Mouse (Mus musculus) liver, embryonic 15.5 days (tissue): ENCODE data around the gene Gm8439. TPM values are rescaled to one million over a fixed set of nuclear protein-coding genes. Genes with fewer than 3 reads are reported as not detected.

ENCODE experiments used
- ATAC-seq: fragments of 200-750 bp; cut with Nextera tagmentation; 2 replicates; pipeline ENCODE4 v1.8.0; 2017; ENCODE audit warnings: moderate number of reproducible peaks, mild to moderate bottlenecking, moderate library complexity; ENCODE audit not compliant: insufficient read depth
- H3K27ac ChIP-seq: fragments of 300-500 bp; sonication (generic); replicated peaks from 2 replicates; pipeline ENCODE4 v1.5.1; 2015; ENCODE audit warnings: mild to moderate bottlenecking, inconsistent platforms
- H3K27me3 ChIP-seq: fragments of 300-500 bp; sonication (generic); 2 replicates; pipeline ENCODE4 v1.6.1; 2015; ENCODE audit warnings: mild to moderate bottlenecking, inconsistent platforms
- H3K36me3 ChIP-seq: fragments of 300-500 bp; sonication (generic); replicated peaks from 2 replicates; pipeline ENCODE4 v1.6.1; 2015; ENCODE audit warnings: moderate library complexity, mild to moderate bottlenecking, inconsistent platforms
- H3K4me1 ChIP-seq: fragments of 300-500 bp; sonication (generic); replicated peaks from 2 replicates; pipeline ENCODE4 v1.6.1; 2015; ENCODE audit warnings: inconsistent platforms
- H3K4me2 ChIP-seq: fragments of 300-500 bp; sonication (generic); 2 replicates; pipeline ENCODE4 v1.6.1; 2015; ENCODE audit warnings: moderate library complexity, mild to moderate bottlenecking, inconsistent platforms
- H3K4me3 ChIP-seq: fragments of 300-500 bp; sonication (generic); replicated peaks from 2 replicates; pipeline ENCODE4 v1.5.1; 2015; ENCODE audit warnings: mild to moderate bottlenecking, inconsistent platforms
- H3K9ac ChIP-seq: fragments of 300-500 bp; sonication (generic); 2 replicates; pipeline ENCODE4 v1.6.1; 2015; ENCODE audit warnings: moderate library complexity, mild to moderate bottlenecking, inconsistent platforms
- H3K9me3 ChIP-seq: fragments of 300-500 bp; sonication (generic); replicated peaks from 2 replicates; pipeline ENCODE4 v1.6.1; 2016; ENCODE audit warnings: inconsistent platforms
- WGBS: fragments of 180-500 bp; shearing (Covaris S2); methylation state at CpG from one replicate; pipeline ENCODE4 v1.1.7; 2015; ENCODE audit warnings: mixed read lengths; ENCODE audit not compliant: insufficient replicate concordance; 5-methylcytosine and 5-hydroxymethylcytosine counted together
- polyA plus RNA-seq: library from polyadenylated mRNA; unstranded; fragments of >200 nt; fragmentation: Nextera tagmentation; extraction: Ambion mirVana; gene quantifications from 2 replicates; pipeline ENCODE4 v1.2.1, GENCODE M21; 2015

The Gm8439 gene
- polyA plus RNA-seq, 1 experiment from 2014 or later = not detected

- ATAC-seq = peak; percentile 32; the same call in 1 of the 2 replicates
- Histone ChIP-seq H3K36me3 (no peaks in the 10 kb centered on the region), H3K9me3 (no peaks in the 10 kb centered on the region), H3K4me1 (peaks cover 44% of the 10 kb centered on the region), H3K9ac (no peak overlapping the region), H3K27me3 (no peaks in the 10 kb centered on the region), H3K4me2 (no peak overlapping the region), H3K27ac (peak overlapping the region; percentile 31), H3K4me3 (no peak overlapping the region)
- 25% methylated on average over 9 of the region's 9 CpGs for WGBS
Observed at GRCm38 (mm10) chr4:120612304-120613080, 23.9 kb downstream of the Gm8439 start.

DNA sequence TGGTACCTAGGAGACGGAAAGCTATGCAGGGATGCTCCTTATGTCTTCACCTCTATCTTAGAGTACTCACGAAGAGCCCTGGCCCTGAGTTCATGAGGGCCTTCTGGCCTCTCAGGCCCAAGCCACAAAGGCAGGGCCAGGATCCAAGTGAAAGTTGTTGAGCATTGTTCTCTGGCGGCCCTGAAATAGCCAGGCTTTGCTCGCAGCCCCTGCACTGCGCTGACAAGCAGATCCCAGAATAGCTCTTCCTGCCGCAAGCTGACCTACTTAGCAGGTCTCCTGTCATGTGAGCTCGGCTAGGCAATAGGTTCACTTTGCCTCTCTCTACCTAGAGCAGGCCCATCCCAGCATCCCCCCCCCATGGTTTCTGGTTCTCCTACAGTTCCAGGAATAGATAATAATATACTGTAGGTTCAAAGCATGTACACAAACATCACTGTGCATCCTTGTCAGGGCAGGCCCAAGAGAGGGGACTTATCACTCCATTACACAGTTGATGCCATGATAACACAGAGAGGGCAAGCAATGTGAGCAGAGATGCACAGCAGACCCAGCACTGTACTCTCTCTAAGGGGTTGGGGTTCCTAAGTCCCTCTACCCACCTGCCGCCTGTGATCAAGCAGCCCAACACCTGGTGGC, 25.3 kb downstream of the Gm8439 start:
- Histone ChIP-seq H3K4me2 (no peak overlapping the region), H3K9me3 (no peaks in the 10 kb centered on the region), H3K27me3 (no peaks in the 10 kb centered on the region), H3K9ac (no peak overlapping the region), H3K36me3 (no peaks in the 10 kb centered on the region), H3K4me3 (no peak overlapping the region), H3K4me1 (peaks cover 48% of the 10 kb centered on the region), H3K27ac (peak overlapping the region; percentile 56)
- 46% methylated on average over 8 of the region's 8 CpGs for WGBS
- ATAC-seq = peak; percentile 58

- Histone ChIP-seq H3K27ac (peak overlapping the region; percentile 56; the same call in 1 of the 2 replicates), H3K36me3 (no peaks in the 10 kb centered on the region), H3K4me1 (peaks cover 54% of the 10 kb centered on the region), H3K9me3 (no peaks in the 10 kb centered on the region), H3K9ac (no peak overlapping the region), H3K27me3 (no peaks in the 10 kb centered on the region), H3K4me3 (no peak overlapping the region), H3K4me2 (no peak overlapping the region)
- 61% methylated on average over 9 of the region's 9 CpGs for WGBS
- ATAC-seq = no peak
Observed at GRCm38 (mm10) chr4:120614644-120615043, 26.1 kb downstream of the Gm8439 start.

GRCm38 (mm10) chr4:120615528-120616081, 27.1 kb downstream of the Gm8439 start:
- H3K4me1 ChIP-seq = peaks cover 62% of the 10 kb centered on the region
- H3K9me3 ChIP-seq = no peaks in the 10 kb centered on the region
- no peaks in the 10 kb centered on the region for H3K27me3 ChIP-seq
- H3K9ac ChIP-seq = no peak overlapping the region
- H3K27ac ChIP-seq = no peak overlapping the region
- no peak for ATAC-seq
- 63% methylated on average over 10 of the region's 10 CpGs for WGBS
- no peak overlapping the region for H3K4me3 ChIP-seq
- no peaks in the 10 kb centered on the region for H3K36me3 ChIP-seq
- H3K4me2 ChIP-seq = no peak overlapping the region

DNA sequence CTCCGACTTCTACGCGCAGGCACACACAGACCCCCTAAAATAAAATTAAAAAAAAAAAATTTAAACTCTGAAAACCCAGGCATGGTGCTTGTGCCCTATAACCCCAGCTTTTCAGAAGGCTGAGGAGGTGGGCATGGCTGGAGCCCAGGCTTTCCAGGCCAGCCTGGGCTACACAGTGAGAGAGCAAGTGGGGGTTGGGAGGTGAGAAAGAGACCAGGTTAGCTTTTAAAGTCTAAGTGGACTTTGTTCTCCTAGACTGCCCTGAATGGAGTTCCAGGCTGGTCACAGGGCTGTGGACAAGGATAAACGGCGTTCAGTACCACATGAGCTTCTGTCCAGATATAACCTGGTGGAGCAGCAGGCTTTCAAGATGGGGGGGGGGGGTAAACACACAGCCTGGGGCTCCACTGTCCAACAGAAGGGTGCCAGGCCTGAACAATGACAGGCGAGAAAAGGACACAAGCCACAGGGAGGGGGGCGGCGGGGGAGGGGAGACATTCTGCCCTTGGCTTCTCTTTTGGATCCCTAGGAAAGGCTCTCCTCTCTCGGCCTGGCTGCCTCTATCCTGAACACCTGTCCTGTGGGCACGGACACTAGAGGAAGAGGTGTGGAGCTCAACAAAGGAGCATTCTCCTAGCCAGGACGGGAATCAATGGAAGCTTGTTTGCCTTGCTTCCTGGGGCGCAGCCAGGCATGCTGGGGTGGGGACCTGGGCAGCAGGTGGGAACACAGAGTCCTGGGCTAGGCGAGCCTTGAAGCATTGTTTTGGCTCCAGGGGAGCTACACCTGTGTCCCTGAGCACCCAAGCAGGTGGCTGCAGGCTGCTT, 27.9 kb downstream of the Gm8439 start:
- Histone ChIP-seq H3K27ac (no peak overlapping the region), H3K4me3 (no peak overlapping the region), H3K4me1 (peaks cover 62% of the 10 kb centered on the region), H3K4me2 (no peak overlapping the region), H3K27me3 (no peaks in the 10 kb centered on the region), H3K9ac (no peak overlapping the region), H3K9me3 (no peaks in the 10 kb centered on the region), H3K36me3 (no peaks in the 10 kb centered on the region)
- 72% methylated on average over 13 of the region's 13 CpGs for WGBS
- ATAC-seq = no peak

DNA sequence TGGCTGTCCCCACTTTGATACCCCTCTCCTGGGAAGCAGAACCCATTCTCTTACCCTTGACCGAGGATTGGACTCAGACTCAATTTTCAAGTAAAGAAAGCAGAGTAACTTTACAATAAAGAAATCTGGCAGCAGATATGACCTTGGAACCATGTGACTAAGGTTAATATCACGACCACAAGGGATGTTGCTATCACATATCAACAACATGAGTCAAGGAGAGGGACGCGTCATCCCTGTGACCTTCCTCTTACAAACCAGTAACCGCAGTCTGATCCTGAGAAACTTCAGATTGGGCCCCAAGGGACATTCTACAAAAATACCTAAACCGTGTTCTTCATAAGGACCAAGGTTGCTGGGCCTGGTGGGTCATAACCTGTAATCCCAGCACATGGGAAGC, 39.2 kb downstream of the Gm8439 start:
- no peaks in the 10 kb centered on the region for H3K9me3 ChIP-seq
- no peaks in the 10 kb centered on the region for H3K36me3 ChIP-seq
- no peaks in the 10 kb centered on the region for H3K27me3 ChIP-seq
- H3K4me2 ChIP-seq = no peak overlapping the region
- H3K9ac ChIP-seq = no peak overlapping the region
- peaks cover 60% of the 10 kb centered on the region for H3K4me1 ChIP-seq
- 52% methylated on average over 6 of the region's 6 CpGs for WGBS
- H3K27ac ChIP-seq = no peak overlapping the region
- ATAC-seq = no peak
- no peak overlapping the region for H3K4me3 ChIP-seq

DNA sequence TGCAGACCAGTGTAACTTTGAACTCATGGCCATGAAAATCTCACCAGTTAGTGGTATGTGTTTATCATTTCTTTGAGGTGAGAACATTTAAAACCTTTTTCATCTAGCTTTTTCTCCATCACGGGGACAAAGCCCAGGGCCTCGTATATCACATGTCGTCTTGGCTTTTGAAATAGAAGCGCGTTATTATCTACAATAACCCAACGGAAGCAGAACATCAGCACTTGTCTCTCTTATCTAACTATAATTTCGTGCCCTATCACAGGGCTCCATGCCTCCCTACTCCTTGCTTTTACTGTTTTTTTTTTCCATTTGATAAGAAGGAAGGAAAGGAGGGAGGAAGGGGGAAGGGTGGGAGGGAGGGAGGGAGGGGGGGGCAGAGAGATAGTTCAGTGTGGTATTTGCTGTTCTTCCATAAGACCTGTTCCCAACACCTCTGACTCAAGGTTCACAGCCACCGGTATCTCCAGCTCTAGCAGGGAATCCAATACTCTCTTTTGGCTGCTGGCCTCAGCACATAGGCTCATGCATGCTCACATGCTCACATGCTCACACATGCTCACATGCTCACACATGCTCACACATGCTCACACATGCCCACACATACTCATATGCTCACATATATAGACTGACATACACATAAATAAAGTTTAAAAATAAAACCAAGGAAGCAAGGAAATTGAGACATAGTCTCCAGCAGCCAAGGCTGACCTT, 41.8 kb downstream of the Gm8439 start:
- H3K9ac ChIP-seq = no peak overlapping the region
- no peaks in the 10 kb centered on the region for H3K36me3 ChIP-seq
- peak overlapping the region; percentile 91 for H3K27ac ChIP-seq
- peak overlapping the region; percentile 16; the same call in 1 of the 2 replicates for H3K4me2 ChIP-seq
- 10% methylated on average over 8 of the region's 8 CpGs for WGBS
- no peak overlapping the region for H3K4me3 ChIP-seq
- H3K9me3 ChIP-seq = no peaks in the 10 kb centered on the region
- peaks cover 80% of the 10 kb centered on the region for H3K4me1 ChIP-seq
- no peaks in the 10 kb centered on the region for H3K27me3 ChIP-seq
- peak; percentile 72 for ATAC-seq

GRCm38 (mm10) chr4:120631828-120632227, 43.3 kb downstream of the Gm8439 start:
- Histone ChIP-seq H3K4me2 (peak overlapping the region; percentile 46), H3K9ac (peak overlapping the region; percentile 28), H3K27me3 (no peaks in the 10 kb centered on the region), H3K4me3 (0 out of 2 replicates have a peak overlapping the region, but pooled peaks have one; percentile 6), H3K36me3 (no peaks in the 10 kb centered on the region), H3K27ac (peak overlapping the region; percentile 91), H3K4me1 (peaks cover 69% of the 10 kb centered on the region), H3K9me3 (no peaks in the 10 kb centered on the region)
- WGBS = 15% methylated on average over 6 of the region's 6 CpGs
- peak; percentile 90 for ATAC-seq

- H3K4me2 ChIP-seq = no peak overlapping the region
- H3K36me3 ChIP-seq = no peaks in the 10 kb centered on the region
- 76% methylated on average over 2 of the region's 2 CpGs for WGBS
- no peak overlapping the region for H3K9ac ChIP-seq
- H3K27me3 ChIP-seq = no peaks in the 10 kb centered on the region
- no peak for ATAC-seq
- H3K4me1 ChIP-seq = peaks cover 44% of the 10 kb centered on the region
- no peak overlapping the region for H3K4me3 ChIP-seq
- no peak overlapping the region; the same call in 1 of the 2 replicates for H3K27ac ChIP-seq
- no peaks in the 10 kb centered on the region for H3K9me3 ChIP-seq
Observed at GRCm38 (mm10) chr4:120635351-120635750, 46.8 kb downstream of the Gm8439 start.

- Histone ChIP-seq H3K4me3 (no peak overlapping the region), H3K27me3 (peaks cover 8% of the 10 kb centered on the region; the same call in 1 of the 2 replicates), H3K27ac (no peak overlapping the region), H3K9ac (no peak overlapping the region), H3K4me2 (no peak overlapping the region), H3K4me1 (no peaks in the 10 kb centered on the region), H3K9me3 (no peaks in the 10 kb centered on the region), H3K36me3 (no peaks in the 10 kb centered on the region)
- 80% methylated on average over 6 of the region's 6 CpGs for WGBS
- ATAC-seq = no peak
Observed at GRCm38 (mm10) chr4:120641946-120642345, 53.4 kb downstream of the Gm8439 start.
